Mouse (Mus musculus) midbrain, embryonic 13.5 days (tissue): Measurements from ENCODE around the gene Ndufaf2. TPM values are rescaled to one million over a fixed set of nuclear protein-coding genes. Genes with fewer than 3 reads are reported as not detected.

ENCODE experiments used
- ATAC-seq: fragments of 200-750 bp; cut with Nextera tagmentation; 2 replicates; pipeline ENCODE4 v1.8.0; 2017; ENCODE audit warnings: mild to moderate bottlenecking, moderate TSS enrichment, moderate library complexity
- H3K27ac ChIP-seq: fragments of 300-500 bp; sonication (generic); 2 replicates; pipeline ENCODE4 v1.5.1; 2015; ENCODE audit warnings: inconsistent platforms, mild to moderate bottlenecking, moderate library complexity
- H3K27me3 ChIP-seq: fragments of 300-500 bp; sonication (generic); 2 replicates; pipeline ENCODE4 v1.6.1; 2015; ENCODE audit warnings: mild to moderate bottlenecking, inconsistent platforms
- H3K36me3 ChIP-seq: fragments of 300-500 bp; sonication (generic); 2 replicates; pipeline ENCODE4 v1.6.1; 2015; ENCODE audit warnings: mild to moderate bottlenecking, inconsistent platforms
- H3K4me1 ChIP-seq: fragments of 300-500 bp; sonication (generic); replicated peaks from 2 replicates; pipeline ENCODE4 v1.6.1; 2015; ENCODE audit warnings: inconsistent platforms
- H3K4me2 ChIP-seq: fragments of 300-500 bp; sonication (generic); replicated peaks from 2 replicates; pipeline ENCODE4 v1.6.1; 2015; ENCODE audit warnings: moderate library complexity, mild to moderate bottlenecking, inconsistent platforms
- H3K4me3 ChIP-seq: fragments of 300-500 bp; sonication (generic); replicated peaks from 2 replicates; pipeline ENCODE4 v1.5.1; 2015; ENCODE audit warnings: mild to moderate bottlenecking, inconsistent platforms
- H3K9ac ChIP-seq: fragments of 300-500 bp; sonication (generic); replicated peaks from 2 replicates; pipeline ENCODE4 v1.6.1; 2015; ENCODE audit warnings: mild to moderate bottlenecking, inconsistent platforms
- H3K9me3 ChIP-seq: fragments of 300-500 bp; sonication (generic); 2 replicates; pipeline ENCODE4 v1.6.1; 2016; ENCODE audit warnings: mild to moderate bottlenecking, inconsistent platforms
- WGBS: fragments of 180-500 bp; shearing (Covaris S2); methylation state at CpG from one replicate; pipeline ENCODE4 v1.1.7; 2015; 5-methylcytosine and 5-hydroxymethylcytosine counted together
- polyA plus RNA-seq: library from polyadenylated mRNA; unstranded; fragments of >200 nt; fragmentation: Nextera tagmentation; extraction: Ambion mirVana; gene quantifications from 2 replicates; pipeline ENCODE4 v1.2.1, GENCODE M21; 2015

Gene Ndufaf2
- polyA plus RNA-seq, 1 experiment from 2014 or later, result 81.5 TPM

DNA sequence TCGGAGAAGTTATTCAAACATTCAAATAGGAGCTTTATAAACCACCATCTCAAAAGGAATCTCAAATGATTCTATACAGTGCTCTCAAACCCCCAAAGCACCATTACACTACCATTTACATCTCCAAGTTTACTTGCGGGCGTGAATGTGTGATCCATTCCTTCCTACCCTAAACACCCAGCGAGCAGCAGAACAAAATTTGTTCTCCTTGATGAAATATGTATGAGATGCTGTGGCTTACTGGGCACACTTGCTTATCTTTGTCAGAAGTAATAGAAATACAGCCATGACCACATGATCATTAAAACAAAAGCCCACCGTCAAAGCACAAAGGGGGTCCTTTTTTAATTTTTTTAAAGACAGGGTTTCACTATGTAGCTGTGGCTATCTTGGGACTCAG, 44.9 kb downstream of the Ndufaf2 start:
- Histone ChIP-seq H3K9me3 (no peaks in the 10 kb centered on the region), H3K36me3 (no peaks in the 10 kb centered on the region), H3K27me3 (no peaks in the 10 kb centered on the region), H3K9ac (no peak overlapping the region), H3K4me1 (no peaks in the 10 kb centered on the region), H3K27ac (no peak overlapping the region), H3K4me3 (no peak overlapping the region), H3K4me2 (no peak overlapping the region)
- 78% methylated on average over 5 of the region's 5 CpGs for WGBS
- ATAC-seq, result no peak

GRCm38 (mm10) chr13:108110929-108111328, 47.5 kb downstream of the Ndufaf2 start:
- WGBS, result 94% methylated on average over 6 of the region's 6 CpGs
- ATAC-seq, result no peak
- no peaks in the 10 kb centered on the region for H3K4me1 ChIP-seq
- no peak overlapping the region for H3K4me2 ChIP-seq
- H3K4me3 ChIP-seq, result no peak overlapping the region
- no peaks in the 10 kb centered on the region for H3K27me3 ChIP-seq
- H3K36me3 ChIP-seq, result no peaks in the 10 kb centered on the region
- H3K27ac ChIP-seq, result no peak overlapping the region
- no peaks in the 10 kb centered on the region for H3K9me3 ChIP-seq
- H3K9ac ChIP-seq, result no peak overlapping the region

GRCm38 (mm10) chr13:108100700-108101099, 57.7 kb downstream of the Ndufaf2 start:
- Histone ChIP-seq H3K27ac (no peak overlapping the region), H3K4me2 (no peak overlapping the region), H3K4me1 (no peaks in the 10 kb centered on the region), H3K9me3 (no peaks in the 10 kb centered on the region), H3K27me3 (no peaks in the 10 kb centered on the region), H3K4me3 (no peak overlapping the region), H3K36me3 (no peaks in the 10 kb centered on the region), H3K9ac (no peak overlapping the region)
- ATAC-seq, result no peak
- WGBS, result 47% methylated on average over 2 of the region's 2 CpGs

DNA sequence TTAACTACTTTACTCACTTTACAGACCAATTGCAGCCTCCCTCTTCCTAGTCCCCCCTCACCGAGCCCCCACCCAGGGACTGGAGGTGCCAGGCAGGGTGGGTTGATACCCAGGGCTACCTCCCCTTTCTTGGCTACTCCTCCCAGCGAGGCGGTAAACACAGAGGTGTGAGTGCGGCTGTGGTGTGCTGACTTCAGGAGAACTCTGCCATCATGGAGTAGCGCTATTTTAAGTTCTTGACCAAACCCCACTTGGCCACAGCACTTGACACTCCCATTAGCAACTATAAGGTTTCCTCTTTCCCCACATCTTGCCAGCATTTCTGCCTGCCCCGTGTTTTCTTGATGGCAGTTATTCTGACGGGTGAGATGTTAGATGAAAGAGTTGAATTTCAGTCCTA, 62.0 kb downstream of the Ndufaf2 start:
- H3K9ac ChIP-seq, result no peak overlapping the region
- no peak overlapping the region for H3K4me3 ChIP-seq
- no peaks in the 10 kb centered on the region for H3K36me3 ChIP-seq
- no peak overlapping the region for H3K27ac ChIP-seq
- WGBS, result 91% methylated on average over 7 of the region's 7 CpGs
- no peaks in the 10 kb centered on the region for H3K4me1 ChIP-seq
- ATAC-seq, result no peak
- no peak overlapping the region for H3K4me2 ChIP-seq
- no peaks in the 10 kb centered on the region for H3K27me3 ChIP-seq
- H3K9me3 ChIP-seq, result no peaks in the 10 kb centered on the region

- no peaks in the 10 kb centered on the region for H3K27me3 ChIP-seq
- no peak overlapping the region for H3K4me3 ChIP-seq
- no peak overlapping the region for H3K4me2 ChIP-seq
- 92% methylated on average over 7 of the region's 7 CpGs for WGBS
- H3K36me3 ChIP-seq, result no peaks in the 10 kb centered on the region
- no peak overlapping the region for H3K27ac ChIP-seq
- H3K9ac ChIP-seq, result no peak overlapping the region
- ATAC-seq, result no peak; the same call in 1 of the 2 replicates
- no peaks in the 10 kb centered on the region for H3K9me3 ChIP-seq
- H3K4me1 ChIP-seq, result no peaks in the 10 kb centered on the region
Observed at GRCm38 (mm10) chr13:108095617-108096016, 62.8 kb downstream of the Ndufaf2 start.

GRCm38 (mm10) chr13:108094681-108095080, 63.7 kb downstream of the Ndufaf2 start:
- no peak overlapping the region for H3K4me3 ChIP-seq
- WGBS, result 96% methylated on average over 5 of the region's 5 CpGs
- H3K9ac ChIP-seq, result no peak overlapping the region
- no peak overlapping the region for H3K4me2 ChIP-seq
- H3K27ac ChIP-seq, result no peak overlapping the region
- no peaks in the 10 kb centered on the region for H3K36me3 ChIP-seq
- no peaks in the 10 kb centered on the region for H3K27me3 ChIP-seq
- no peaks in the 10 kb centered on the region for H3K9me3 ChIP-seq
- no peak for ATAC-seq
- H3K4me1 ChIP-seq, result no peaks in the 10 kb centered on the region

DNA sequence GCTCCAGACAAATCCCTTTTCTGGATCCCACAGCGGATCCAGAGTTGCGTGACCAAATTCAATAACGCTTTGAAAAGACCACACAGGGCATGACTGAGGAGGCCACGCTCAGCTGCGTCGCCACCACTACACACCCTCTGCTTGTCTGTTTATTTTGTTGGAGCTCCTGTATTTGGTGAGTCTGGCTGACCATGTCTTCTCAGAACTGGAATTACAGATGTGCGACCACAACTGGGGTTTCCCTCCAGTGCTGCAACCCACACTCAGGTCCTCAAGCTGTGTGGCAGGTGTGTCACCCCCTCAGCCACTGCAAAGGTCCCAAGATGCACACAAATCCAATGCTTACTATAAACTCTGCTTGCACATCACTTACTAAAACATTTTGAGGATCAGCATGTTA, 66.1 kb downstream of the Ndufaf2 start:
- H3K4me3 ChIP-seq, result no peak overlapping the region
- 79% methylated on average over 7 of the region's 7 CpGs for WGBS

DNA sequence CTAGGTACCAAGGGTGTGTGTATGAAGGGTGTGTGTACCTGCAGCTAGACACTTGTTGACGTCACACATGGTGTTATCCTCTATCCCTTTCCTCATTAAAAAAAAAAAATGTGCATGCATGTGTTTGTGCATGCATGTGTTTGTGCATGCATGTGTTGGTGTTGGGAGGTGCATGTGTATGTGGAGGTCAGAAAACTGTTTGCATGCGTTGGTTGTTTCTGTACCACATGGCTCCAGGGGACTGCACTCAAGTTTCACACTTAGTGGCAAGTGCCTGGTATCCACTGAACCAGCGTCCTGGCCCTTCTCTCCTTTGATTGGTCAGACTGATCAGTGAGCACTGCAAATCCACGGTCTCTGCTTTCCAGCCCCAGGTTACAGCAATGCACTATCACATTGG, 71.7 kb downstream of the Ndufaf2 start:
- 83% methylated on average over 4 of the region's 4 CpGs for WGBS
- H3K4me3 ChIP-seq, result no peak overlapping the region
- no peak for ATAC-seq
- no peaks in the 10 kb centered on the region for H3K4me1 ChIP-seq
- H3K27ac ChIP-seq, result no peak overlapping the region
- no peaks in the 10 kb centered on the region for H3K27me3 ChIP-seq
- H3K36me3 ChIP-seq, result no peaks in the 10 kb centered on the region
- no peaks in the 10 kb centered on the region for H3K9me3 ChIP-seq
- no peak overlapping the region for H3K9ac ChIP-seq
- H3K4me2 ChIP-seq, result no peak overlapping the region

More for the DNA sequence above, 66.1 kb downstream of the Ndufaf2 start:
- Histone ChIP-seq H3K36me3 (no peaks in the 10 kb centered on the region), H3K4me1 (no peaks in the 10 kb centered on the region), H3K9ac (no peak overlapping the region), H3K27me3 (no peaks in the 10 kb centered on the region), H3K27ac (no peak overlapping the region), H3K9me3 (no peaks in the 10 kb centered on the region), H3K4me2 (no peak overlapping the region)
- no peak for ATAC-seq

- ATAC-seq, result no peak
- WGBS, result 85% methylated on average over 5 of the region's 5 CpGs
- H3K4me2 ChIP-seq, result no peak overlapping the region
- H3K27me3 ChIP-seq, result no peaks in the 10 kb centered on the region
- H3K36me3 ChIP-seq, result no peaks in the 10 kb centered on the region
- no peak overlapping the region for H3K4me3 ChIP-seq
- H3K4me1 ChIP-seq, result no peaks in the 10 kb centered on the region
- H3K9me3 ChIP-seq, result no peaks in the 10 kb centered on the region
- H3K9ac ChIP-seq, result no peak overlapping the region
- no peak overlapping the region for H3K27ac ChIP-seq
Observed at GRCm38 (mm10) chr13:108086036-108086435, 72.4 kb downstream of the Ndufaf2 start.

GRCm38 (mm10) chr13:108084086-108084485, 74.3 kb downstream of the Ndufaf2 start:
- WGBS, result 98% methylated on average over 4 of the region's 4 CpGs
- Histone ChIP-seq H3K9me3 (no peaks in the 10 kb centered on the region), H3K27me3 (no peaks in the 10 kb centered on the region), H3K27ac (no peak overlapping the region), H3K4me3 (no peak overlapping the region), H3K36me3 (no peaks in the 10 kb centered on the region), H3K4me1 (no peaks in the 10 kb centered on the region), H3K4me2 (no peak overlapping the region), H3K9ac (no peak overlapping the region)
- ATAC-seq, result no peak

DNA sequence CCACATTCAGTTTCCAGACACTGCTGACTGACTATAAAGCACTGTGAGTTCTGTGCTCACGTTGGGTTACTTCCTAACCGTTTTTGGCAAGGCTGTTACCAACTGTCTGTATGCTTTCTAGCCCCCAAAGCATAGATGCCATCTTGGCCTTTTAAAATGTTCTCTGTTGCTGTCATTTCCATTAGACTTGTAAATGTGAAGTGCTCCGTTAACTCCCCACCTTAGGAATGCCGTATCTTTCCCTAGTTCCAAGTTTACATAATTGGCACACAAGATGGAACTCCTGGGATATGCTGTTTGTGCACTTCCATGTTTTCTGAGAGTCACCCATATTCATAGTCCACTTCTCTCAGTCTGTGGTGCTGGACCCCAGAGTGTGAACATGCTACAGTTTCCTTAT, 80.5 kb downstream of the Ndufaf2 start:
- no peaks in the 10 kb centered on the region for H3K4me1 ChIP-seq
- H3K9ac ChIP-seq, result no peak overlapping the region
- 85% methylated on average over 4 of the region's 4 CpGs for WGBS
- H3K4me3 ChIP-seq, result no peak overlapping the region
- no peaks in the 10 kb centered on the region for H3K9me3 ChIP-seq
- H3K36me3 ChIP-seq, result no peaks in the 10 kb centered on the region
- H3K27ac ChIP-seq, result no peak overlapping the region
- no peak for ATAC-seq
- no peaks in the 10 kb centered on the region for H3K27me3 ChIP-seq
- H3K4me2 ChIP-seq, result no peak overlapping the region

GRCm38 (mm10) chr13:108077476-108077875, 80.9 kb downstream of the Ndufaf2 start:
- no peaks in the 10 kb centered on the region for H3K9me3 ChIP-seq
- no peak overlapping the region for H3K27ac ChIP-seq
- H3K9ac ChIP-seq, result no peak overlapping the region
- no peak overlapping the region for H3K4me2 ChIP-seq
- H3K27me3 ChIP-seq, result no peaks in the 10 kb centered on the region
- WGBS, result 85% methylated on average over 6 of the region's 6 CpGs
- no peaks in the 10 kb centered on the region for H3K4me1 ChIP-seq
- no peaks in the 10 kb centered on the region for H3K36me3 ChIP-seq
- no peak overlapping the region for H3K4me3 ChIP-seq
- ATAC-seq, result no peak

GRCm38 (mm10) chr13:108070171-108070570, 88.3 kb downstream of the Ndufaf2 start:
- Histone ChIP-seq H3K9ac (no peak overlapping the region), H3K9me3 (no peaks in the 10 kb centered on the region), H3K27ac (no peak overlapping the region), H3K4me2 (no peak overlapping the region), H3K27me3 (no peaks in the 10 kb centered on the region), H3K36me3 (no peaks in the 10 kb centered on the region), H3K4me3 (no peak overlapping the region), H3K4me1 (no peaks in the 10 kb centered on the region)
- no peak for ATAC-seq
- WGBS, result 97% methylated on average over 10 of the region's 10 CpGs
